Mouse (Mus musculus): ENCODE measurements around the gene Tmem59.

Gene Tmem59

GRCm38 (mm10) chr4:107180746-107181145 is 2.5 kb downstream of the Tmem59 start:
- DNase-seq: no peak

GRCm38 (mm10) chr4:107181866-107182265 is 3.7 kb downstream of the Tmem59 start:
- DNase-seq: no peak

- DNase-seq: no peak
These were observed 4.6 kb downstream of the Tmem59 start for GRCm38 (mm10) chr4:107182796-107183195.

DNA sequence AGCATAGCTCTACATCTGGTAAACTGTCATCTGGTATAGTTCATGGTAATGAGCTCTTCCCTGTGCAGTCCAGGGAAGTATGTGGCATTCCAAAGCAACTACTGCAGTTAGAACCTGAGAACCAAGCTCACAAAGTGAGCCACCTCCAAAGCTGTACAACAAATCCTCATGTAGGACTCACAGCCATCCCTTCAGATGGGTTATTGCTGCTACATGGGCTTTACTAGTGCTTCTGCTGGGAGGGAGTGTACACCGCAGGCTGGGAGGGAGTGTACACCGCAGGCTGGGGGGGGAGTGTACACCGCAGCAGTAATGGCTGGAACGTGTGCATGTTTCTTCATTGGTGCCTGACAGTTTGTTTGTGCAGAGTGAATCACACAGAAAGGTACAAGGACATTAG is 5.0 kb downstream of the Tmem59 start:
- no peak for DNase-seq

DNA sequence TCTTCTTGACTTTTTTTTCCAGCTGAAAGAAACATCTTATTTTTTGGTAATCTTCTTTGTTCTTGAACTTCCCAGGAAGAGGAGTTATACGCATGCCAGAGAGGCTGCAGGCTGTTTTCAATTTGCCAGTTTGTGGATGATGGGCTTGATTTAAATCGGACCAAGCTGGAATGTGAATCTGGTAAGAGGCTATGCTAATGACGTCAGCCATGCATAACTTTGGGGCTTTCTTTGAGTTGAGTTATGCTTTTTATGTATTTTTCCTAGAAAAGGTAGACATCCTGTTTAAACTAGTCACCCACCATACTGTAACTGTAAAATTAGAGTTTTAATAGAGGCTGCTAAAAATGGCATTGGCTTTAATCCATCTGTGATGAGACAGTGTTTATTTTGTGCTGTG is 7.5 kb downstream of the Tmem59 start:
- DNase-seq: no peak

DNA sequence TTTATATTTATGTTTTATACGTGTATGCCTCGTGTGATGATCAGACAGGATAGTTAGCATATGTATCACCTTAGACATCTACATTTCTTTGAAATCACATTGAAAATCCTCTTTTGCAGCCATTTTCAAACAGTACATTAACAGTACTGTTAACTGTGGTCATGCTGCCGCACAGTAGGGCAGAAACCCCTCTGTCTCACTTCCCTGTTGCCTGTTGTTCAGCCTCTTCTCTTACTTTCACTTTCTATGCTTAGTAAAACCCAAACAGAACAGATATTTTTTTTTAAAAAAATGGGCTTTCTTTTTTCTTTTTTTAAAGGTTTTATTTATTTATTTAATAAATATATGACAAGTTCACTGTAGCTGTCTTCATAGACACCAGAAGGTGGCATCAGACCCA is 15.6 kb downstream of the Tmem59 start:
- no peak for DNase-seq

DNA sequence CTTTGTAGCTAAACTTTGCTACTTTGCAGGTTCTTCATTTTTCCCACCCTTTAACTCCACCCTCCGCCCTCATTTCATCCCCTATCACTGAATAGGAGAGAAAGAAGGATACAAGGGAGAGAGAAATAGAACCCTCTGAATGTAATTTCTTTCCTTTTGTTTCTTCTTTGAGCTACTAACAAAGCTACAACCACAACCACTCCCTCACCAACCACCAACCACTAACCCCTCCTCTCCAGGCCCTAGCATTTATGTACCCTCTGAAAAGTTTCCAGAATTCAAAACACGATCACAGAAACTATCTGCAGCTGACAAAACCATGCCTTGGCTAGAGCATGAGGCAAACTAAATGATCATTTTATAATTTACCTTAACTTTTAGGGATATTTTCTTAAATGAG is 18.3 kb downstream of the Tmem59 start:
- no peak for DNase-seq

DNA sequence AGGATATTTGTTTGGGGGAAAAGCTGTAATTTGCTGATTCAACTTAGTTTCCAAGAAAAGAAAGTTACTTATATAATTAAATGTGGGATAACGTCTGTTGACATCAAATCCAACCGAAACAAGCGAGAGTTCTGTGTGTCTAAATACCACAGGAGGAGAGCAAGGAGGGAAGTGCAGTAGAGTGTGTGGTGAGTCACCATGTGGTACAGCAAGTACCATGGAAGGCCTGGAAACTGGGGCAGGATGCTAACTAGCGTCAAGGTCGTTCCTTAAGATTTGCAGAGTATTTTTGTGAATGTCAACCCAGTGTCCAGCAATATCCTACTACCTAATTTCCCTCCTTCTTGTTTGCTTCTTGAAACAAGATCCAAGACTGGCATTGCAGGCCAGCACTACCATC is 19.9 kb downstream of the Tmem59 start:
- no peak for DNase-seq

DNA sequence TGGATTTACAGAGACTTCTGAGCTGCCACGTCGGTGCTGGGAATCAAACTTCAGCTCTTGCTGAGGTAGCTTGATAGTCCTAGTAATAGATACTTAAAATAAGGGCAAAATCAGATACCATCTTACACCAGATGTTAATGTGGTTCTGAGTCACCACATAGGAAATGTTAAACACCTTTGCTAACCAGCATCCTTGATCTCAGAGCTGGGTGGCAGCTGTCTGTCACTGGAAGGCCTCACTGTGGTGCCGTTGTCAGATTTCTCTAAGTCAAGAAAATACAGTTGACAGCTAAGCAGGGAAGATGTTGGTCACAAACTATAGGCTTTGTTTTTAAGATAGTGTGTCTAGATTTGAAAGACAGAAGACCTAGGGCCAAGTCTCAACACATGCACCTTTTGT is 23.6 kb downstream of the Tmem59 start:
- DNase-seq: no peak

DNA sequence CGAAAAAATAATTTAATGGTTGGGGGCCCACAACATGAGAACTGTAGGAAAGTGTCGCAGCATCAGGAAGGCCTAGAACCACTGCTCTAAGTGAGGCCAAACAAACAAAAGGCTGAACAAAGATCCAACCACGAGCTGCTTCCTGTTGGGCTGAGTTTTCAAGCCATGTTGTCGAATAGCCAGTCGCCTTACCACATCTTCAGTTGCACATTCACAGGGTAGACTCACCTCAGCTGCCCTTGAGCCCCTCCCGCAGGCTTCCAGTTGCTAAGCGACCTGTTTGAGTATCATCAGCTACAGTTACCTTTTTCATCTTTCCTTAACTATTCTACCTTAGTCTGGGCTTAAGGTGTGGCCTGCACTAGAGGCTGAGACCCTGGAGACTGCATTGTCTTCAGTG is 24.8 kb downstream of the Tmem59 start:
- DNase-seq: no peak

DNA sequence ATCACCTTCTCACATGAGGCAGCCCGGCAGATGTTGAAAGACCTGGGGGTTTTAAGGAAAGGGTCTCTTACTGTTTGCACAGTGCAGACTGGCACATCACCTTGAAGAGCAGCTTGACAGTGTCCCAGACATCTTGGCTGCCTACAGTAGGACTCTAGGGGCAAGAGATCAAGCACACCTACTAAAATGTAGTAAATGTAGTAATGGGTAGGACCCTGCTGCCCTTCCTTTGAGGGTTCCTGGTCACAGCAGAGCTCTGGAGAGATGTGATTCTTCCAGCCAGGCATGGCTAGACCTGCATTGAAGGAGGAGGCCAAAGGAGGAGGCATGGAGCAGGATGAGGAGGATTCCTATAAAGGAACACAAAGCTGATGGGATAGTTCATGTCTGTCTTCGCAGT is 28.8 kb downstream of the Tmem59 start:
- DNase-seq: no peak

GRCm38 (mm10) chr4:107208880-107209279 is 30.7 kb downstream of the Tmem59 start, which contains the start of gene Ldlrad1:
TSS of gene Ldlrad1 (plus strand) at chr4:107209180.
- DNase-seq: no peak

DNA sequence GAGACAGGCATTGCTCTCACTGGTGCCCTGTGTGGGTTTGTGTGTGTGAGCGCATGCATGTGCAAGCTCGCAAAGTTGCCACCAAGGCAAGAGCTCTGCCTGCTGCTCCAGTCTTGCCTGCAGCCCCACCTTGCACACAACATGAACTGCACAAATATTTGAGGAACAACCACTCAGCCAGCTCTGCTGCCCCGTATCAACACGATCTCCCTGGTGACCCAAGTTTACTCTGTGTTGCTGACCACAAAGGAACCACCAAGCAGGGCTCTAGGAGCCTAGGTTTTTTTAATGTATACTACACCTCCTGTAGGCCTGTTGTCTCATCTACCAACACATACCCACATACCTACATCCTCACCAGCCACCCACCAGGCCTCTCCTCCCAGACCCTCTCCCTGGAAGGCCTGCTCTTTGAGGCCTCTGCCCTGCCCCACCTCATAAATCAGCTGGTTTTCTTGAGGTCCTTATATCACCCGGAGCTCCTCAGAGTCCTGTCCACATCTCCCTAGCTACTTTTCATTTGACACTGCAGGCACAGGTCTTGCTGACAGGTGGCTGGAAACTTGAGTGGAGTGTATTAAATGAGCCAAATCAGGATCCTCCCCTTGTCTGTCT is 32.4 kb downstream of the Tmem59 start:
- DNase-seq: no peak

DNA sequence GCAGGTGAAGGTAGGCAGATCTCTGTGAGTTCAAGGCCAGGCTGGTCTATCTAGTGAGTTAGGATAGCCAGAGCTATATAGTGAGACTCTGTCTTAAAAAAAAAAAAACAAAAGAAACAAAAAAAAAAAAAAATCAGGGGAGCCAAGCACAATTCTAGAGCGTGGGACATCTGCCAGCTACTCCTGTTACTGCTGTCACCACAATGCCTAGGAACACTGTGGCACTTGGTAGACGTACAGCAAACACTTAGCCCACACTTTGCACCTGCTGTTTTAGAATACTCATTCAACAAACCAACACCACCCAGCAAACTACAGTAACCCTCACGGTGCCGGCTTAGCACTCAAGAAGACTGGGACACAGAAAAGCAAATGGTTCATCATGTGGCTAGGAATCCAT is 33.3 kb downstream of the Tmem59 start:
- DNase-seq: peak; percentile 42

GRCm38 (mm10) chr4:107211936-107212335 is 33.7 kb downstream of the Tmem59 start:
- no peak for DNase-seq

DNA sequence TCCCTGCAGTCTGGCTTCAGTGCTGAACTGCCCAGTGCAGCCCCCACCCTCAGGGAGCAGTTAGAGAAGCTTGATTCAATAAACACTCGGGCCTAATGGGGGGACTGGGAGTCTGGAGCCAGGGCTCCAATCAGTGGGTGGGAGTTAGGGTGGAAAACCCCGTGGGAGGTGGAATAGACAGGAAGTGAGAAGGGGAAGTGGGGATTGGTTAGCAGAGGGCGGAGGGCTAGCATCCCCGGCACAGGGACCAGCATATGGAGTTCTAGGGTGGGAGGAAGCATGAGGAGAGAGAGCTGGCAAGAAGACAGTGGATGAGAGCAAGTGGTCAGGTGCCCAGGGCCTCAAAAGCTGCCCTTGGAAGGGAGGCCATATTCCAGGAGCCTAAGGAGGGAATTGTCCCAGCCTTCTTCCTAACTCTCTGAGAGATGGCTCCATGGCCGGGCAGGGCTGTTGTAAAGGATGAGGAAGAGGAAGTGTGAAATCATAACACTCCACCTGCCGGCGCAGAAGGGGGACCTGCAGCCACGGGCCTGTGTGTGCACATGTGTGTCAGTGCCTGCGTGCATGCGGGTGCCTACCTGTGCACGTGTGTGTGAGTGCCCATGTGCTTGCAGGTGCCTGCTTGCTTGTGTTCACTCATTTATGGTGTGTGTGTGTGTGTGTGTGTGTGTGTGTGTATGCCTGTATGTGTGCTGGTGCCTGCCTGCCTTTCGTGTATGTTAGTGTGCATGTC is 35.2 kb downstream of the Tmem59 start:
- no peak for DNase-seq

DNA sequence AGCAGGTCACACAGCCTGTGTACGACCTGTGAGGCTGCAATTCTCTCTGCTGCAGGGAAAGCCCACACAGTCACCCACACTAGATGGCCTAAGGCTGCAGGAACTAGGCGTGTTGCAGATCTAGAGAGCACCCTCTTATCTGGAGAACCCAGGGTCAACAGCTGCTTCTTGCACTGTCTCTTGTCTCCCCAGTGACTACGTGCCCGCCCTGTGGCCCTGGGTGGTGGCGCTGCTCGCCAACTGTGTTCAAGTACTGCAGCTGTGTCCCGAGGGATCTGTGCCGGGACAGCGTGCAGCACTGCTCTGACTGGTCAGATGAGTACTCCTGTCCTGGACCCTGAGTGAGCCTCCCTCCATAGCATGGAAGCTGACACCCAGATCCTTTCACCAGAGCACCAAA is 39.4 kb downstream of the Tmem59 start:
- no peak for DNase-seq

GRCm38 (mm10) chr4:107221524-107221923 is 43.3 kb downstream of the Tmem59 start:
- no peak for DNase-seq

GRCm38 (mm10) chr4:107223225-107224204 is 45.3 kb downstream of the Tmem59 start:
- peak; percentile 19 for DNase-seq

GRCm38 (mm10) chr4:107226313-107226712 is 48.1 kb downstream of the Tmem59 start:
- no peak for DNase-seq

DNA sequence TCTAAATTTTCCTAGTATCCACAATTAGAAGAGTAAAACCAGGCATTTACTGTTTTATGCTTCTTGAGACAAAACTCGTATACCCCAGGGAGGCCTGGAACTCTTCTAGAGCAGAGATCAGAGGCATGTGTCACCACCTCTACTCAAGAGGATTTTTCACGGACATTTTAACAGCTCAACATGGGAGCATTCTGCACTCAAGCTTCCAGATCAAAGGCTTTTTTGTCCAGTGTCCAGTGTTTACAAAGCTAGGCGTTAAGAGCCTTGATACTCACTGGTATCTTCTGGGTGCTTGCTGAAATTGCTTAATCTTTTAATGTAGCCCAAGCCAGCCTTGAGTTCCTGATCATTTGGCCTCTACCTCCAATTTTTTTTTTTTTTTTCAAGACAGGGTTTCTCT is 54.0 kb downstream of the Tmem59 start:
- no peak for DNase-seq

DNA sequence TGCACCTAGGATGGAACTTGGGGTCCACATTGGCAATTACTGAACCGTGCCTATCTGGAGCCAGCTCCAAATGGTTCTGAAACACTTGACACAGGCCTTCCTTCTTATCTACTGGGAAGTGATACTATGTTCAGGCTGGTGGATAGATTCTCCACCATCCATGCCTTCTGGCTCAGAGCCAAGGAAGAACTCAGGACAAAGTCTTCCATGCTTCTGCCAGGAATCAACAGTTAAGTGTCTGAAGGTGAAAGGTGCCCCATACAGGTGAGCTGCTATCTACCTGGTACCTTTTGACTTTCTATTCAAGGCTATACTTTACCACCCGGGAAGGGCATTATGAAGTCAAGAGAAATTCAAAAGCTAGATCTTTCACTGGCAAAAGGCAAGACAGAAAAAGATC is 60.1 kb downstream of the Tmem59 start:
- DNase-seq: no peak

GRCm38 (mm10) chr4:107240196-107240595 is 62.0 kb downstream of the Tmem59 start:
- no peak for DNase-seq
